Mouse (Mus musculus): ENCODE results near the gene Slc6a4.

Gene Slc6a4

DNA sequence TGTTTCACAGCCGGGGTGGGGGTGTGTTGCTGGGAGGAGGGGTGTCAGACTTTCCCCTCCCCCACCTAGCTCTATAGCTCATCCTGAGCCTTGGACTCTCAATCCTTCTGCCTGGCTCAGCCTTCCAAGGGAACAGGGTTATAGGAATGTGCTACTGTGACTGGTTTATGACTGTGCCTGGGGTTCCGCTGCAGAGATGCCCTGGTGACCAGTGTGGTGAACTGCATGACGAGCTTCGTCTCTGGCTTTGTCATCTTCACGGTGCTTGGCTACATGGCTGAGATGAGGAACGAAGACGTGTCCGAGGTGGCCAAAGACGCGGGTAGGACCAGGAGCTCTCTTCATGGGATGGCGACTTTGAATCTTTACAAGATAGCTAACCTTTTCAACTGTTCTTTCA is 19.6 kb downstream of the Slc6a4 start:
- CTCF ChIA-PET, result no interaction called here

DNA sequence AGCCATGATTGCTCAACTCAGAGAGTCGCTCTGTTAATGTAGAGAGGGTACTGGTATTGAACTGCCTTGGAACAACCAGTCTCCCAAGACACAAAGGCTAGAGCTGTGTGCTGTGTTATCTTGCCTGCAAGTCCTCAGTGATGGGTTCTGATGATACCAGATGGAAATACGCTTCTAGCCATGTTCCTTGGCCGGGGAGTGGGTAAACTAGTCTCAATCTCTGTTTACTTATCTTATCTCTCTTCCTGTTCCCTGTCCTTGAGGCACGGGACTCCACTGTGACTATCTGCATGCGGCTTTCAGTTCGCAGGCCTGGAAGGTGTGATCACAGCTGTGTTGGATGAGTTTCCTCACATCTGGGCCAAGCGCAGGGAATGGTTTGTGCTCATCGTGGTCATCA is 21.1 kb downstream of the Slc6a4 start:
- CTCF ChIA-PET, result no interaction called here

DNA sequence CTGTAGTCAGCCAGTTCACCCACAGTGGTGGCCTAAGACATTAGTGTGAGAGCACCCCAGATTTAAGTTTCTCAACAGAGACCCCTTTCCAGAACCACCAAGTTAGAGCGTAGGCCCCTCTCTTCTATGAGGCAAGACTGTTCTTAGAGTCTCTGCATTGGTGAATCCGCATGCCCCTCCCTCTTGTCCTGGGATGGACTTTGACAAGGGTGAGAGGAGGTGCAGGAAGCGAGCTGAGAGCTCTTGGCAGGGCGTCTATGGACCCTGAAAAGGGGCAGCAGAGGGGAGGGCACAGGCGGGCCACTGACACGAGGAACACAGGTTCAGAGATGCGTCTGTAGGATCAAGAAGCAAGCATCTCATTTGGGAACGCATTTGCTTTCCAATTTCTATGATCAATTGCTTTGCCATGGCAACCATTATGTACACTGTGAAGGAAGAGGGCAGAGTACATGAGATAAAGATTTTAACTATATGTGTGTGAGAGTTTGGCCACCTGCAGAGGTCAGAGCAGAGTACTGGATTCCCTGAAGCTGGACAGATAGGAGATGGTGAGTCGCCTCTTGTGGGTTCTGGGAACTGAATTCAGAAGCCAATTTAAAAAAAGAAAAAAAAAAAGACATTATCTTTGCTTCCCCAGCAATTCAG is 23.5 kb downstream of the Slc6a4 start:
- CTCF ChIA-PET, result no interaction called here

DNA sequence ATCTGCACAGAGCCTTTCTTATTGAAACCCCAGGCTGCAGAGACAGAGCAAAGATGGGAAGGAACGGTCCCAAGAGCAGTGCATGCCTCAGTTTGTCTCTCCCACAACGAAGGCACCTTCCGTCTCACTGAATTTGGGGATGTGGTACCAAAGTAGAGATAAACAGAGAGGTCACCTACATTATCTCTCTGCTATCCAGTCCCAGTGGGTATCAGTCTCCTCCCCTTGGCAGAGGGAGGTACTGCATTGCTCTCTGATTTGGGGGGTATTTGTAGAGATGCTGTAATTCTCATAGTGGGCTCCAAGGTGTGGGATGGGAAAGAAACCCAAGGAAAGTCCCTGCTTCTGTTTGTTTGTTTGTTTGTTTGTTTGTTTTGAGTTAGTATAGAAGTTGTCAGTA is 28.2 kb downstream of the Slc6a4 start:
- CTCF ChIA-PET, result no interaction called here

DNA sequence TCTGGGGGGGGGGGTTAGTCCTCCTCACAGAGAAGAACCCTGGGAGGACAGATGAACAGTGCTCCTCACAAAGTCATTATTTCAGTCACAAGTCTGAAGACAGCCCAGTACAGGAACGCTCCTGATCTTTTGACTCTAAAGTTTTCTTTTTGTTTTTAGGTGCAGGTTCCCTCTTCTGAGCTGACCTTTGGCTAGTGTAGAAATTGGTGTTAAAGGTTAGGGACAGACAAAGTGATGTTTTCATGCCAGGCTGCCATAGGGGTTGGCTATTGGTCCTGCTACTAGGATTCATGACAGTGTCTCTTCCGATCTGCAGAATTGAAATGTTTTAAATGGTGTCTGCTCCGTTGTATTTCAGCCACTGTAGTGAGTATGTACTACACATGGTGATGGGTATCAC is 29.8 kb downstream of the Slc6a4 start:
- CTCF ChIA-PET, result no interaction called here

DNA sequence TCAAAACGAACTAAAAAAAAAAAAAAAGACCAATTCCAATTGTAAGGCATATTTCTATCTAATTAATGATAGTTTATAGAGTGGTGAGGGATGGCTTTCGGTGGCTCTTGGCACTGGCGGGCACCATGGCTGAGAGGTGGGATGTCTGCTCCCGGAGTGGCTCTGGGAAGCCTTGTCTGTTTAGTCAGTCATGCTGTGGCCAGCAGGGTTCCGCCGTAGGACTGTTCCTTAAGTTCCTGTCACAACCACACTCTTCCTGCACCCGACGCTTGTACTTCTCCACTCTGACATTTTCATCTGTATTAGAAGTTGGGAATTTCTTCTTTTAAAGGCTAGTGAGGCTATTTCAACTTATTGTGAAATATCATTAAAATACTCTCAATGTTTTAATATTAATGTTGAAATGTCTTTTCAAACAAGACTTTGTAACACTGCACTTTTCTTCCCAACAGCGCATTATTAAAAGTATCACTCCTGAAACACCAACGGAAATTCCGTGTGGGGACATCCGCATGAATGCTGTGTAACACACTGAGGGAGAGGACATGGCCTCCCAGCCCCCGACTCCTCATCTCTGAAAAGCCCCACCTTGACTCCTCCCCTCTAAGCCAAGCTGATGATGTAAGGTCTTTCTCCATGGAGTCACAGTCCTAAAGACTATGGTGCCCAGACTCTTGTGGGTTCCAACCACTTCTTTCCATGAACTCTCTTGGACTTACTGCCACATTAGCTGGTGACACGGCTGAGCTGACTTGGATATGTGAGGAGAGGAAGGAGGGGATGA is 32.9 kb downstream of the Slc6a4 start:
- CTCF ChIA-PET, result no interaction called here

DNA sequence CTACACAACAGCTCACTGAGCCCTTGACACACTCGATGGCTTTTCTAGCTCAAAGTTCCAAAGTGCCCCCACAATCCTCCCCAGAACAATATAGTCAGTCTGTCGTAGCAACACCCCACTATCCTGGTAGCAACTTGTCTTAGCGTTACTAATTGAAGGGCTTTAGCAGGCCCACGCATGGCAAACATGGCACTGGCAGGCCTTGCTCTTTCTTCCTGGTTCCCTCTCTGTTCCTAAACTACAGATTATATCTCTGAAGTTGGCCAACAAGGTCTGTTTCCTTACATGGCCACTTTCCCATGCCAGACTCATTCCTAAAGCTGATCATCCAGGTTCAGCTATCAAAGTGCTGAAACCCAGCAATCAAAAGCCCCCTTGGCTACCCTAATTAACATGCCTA is 43.5 kb downstream of the Slc6a4 start:
- CTCF ChIA-PET, result no interaction called here

DNA sequence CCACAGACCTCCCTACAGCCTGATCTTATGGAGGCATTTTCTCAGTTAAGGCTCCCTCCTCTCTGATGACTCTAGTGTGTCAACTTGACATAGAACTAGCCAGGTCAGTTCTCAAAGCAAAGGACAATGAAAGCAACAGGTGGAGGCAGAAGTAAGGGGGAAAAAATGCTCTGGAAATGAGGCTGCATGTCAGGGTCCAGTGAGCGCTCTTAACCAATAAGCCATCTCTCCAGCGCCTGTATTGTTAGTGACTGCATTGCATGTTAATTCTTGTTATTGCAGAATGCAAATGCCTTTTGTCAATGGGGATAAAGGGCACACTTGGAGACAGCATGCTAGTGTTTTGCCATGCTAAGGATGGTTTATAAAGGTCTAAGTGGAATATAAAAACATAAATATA is 44.4 kb downstream of the Slc6a4 start:
- CTCF ChIA-PET, result no interaction called here

DNA sequence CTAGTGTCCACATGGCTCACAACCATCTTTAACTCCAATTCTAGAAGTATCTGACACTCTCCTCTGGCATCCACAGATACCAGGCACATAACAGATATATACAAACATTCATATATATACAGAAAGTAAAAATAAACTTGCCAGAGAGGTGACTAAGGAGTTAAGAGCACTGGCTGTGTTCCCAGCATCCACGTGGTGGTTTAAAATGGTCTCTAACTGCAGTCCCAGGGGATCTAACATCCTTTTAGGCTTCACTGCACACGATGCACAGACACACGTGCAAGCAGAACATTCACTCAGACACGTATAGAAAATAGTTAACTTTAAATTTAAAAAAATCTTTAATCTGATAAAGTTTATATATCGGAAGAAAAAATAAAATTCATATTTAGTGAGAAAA is 63.5 kb downstream of the Slc6a4 start:
- CTCF ChIA-PET, result no interaction called here

DNA sequence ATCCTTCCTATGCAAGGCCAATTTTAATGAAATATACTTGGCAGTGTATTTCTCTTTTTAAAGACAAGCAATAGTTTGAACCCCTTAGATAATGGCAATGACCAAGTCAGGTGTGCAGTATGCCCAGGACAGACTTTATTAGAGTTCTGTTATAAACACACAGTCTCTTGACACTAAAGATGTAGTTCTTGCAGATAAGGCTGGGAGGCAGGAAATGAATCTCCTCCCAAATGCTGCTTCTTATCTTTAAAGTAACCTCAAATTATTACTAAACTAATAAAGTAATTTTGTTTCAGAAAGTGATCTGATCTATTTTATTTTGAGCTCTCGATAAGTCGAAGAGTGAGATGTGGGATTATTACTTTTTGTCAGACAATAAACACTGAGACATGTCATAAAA is 65.0 kb downstream of the Slc6a4 start:
- CTCF ChIA-PET, result interaction anchor here (0.6 kb wide), 1 partner anchor 64 kb away, joined by 3 read pairs; no protein-coding TSS in a partner anchor

DNA sequence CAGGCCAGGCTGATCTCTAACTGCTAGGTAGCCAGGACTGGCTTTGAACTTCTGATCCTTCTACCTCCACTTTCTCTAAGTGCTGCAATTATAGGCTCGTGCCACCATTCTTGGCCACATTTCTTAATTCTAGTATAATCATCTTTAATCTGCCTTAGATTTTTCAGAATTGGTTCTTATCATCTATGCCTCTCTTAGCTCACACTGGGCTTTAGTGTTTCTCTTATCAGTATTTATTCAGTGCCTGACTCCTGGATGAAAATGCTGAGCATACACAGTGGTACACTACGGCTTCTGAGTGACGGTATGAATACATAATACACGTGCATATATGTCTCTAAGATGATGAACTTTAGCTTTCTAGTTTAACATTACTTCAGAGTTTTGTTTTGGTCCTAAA is 70.4 kb downstream of the Slc6a4 start:
- CTCF ChIA-PET, result no interaction called here

DNA sequence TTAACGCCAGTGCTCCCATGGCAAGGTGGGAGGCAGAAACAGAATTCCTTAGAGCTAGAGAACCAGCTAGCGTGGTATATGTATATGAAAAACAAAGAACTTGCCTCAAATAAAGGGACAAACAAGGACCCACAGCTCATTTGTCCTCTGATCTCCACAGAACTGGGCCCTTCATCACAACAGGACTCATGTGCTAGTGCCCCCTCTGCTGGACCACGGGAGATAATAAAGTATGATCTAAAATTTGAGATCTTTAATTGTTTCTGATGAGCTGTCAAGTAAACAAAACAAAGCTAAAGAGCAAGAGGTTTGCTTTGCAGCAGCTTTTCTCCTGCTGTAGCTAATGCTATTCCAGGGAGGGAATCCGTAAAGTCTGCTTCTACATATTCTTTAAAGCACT is 72.3 kb downstream of the Slc6a4 start:
- CTCF ChIA-PET, result interaction anchor here (0.6 kb wide), 2 partner anchors 16 to 1542 kb away, joined by 3 to 7 read pairs; no protein-coding TSS in a partner anchor

DNA sequence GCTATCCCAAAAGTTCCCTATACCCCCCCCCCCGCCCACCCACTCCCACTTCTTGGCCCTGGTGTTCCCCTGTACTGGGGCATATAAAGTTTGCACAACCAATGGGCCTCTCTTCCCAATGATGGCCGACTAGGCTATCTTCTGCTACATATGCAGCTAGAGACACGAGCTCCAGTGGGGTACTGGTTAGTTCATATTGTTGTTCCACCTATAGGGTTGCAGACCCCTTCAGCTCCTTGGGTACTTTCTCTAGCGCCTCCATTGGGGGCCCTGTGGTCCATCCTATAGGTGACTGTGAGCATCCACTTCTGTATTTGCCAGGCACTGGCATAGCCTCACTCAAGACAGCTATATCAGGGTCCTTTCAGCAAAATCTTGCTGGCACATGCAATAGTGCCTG is 78.9 kb downstream of the Slc6a4 start:
- CTCF ChIA-PET, result interaction anchor here (0.7 kb wide), 2 partner anchors 79 to 1181 kb away, joined by 3 to 5 read pairs; no protein-coding TSS in a partner anchor

DNA sequence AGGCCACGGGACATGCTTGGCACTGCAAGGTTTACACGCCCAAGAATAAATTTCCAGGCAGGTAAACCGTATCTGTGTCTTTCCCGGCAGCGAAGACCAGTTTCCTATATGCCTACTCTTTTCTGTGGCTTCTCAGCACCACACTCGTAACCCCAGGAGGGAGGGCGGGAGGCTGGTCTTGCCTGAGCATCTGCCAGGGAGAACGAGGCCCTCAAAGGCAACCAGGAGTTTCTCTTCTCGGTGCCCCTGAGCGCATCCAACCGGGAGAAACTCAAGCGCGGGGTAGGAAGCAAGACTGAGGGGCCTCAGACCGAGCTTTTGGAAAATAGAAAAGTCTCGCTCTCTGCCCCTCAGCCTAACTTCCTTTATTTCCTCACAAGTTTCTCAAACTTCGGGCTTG is 79.4 kb downstream of the Slc6a4 start:
- CTCF ChIA-PET, result interaction anchor here (0.7 kb wide), 1 partner anchor 1180 kb away, joined by 5 read pairs; no protein-coding TSS in a partner anchor

DNA sequence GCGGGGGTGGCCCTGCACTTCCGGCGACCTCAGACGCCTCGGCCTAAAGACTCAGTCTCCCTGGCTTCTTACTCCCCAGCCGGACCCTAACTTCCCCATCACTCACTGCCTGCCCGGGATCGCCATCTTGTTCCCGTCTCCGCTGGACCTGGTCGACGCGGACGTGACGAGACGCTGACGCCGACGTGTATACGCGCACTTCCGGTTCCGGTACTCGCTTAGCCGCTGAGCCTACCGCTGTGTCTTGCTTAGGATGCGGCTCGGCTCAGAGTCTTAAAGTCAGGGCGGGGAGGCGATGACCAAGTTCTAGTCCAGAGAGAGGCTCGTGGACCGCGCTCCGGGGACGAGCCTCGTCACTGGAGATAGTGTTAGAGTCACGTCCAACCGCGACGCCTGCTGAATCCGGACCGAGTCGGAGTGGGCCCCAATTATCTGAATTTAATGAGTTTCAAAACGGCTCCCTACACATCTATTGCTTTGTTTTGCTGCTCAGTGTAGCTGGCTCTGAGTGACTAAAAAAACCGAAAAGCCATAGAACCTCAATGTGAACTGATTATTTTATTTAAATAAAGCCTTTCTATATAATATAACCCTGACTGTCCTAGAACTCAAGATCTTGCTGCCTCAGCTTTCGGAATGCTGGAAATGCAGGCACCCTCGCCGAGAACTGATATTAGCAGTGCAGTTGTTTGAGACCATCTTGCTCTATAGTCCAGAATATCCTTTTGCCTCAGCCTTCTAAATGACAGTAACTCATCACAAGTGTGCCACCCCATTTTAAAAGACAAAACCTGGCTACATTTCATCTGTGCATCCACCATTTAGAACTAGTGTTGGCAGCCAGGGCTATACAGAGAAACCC is 80.1 kb downstream of the Slc6a4 start, which contains the start of gene Nsrp1:
Nsrp1 (minus strand) TSS at position 163 of the 862 bp plus-strand sequence.
- CTCF ChIA-PET, result interaction anchor here (0.7 kb wide), 1 partner anchor 1180 kb away, joined by 5 read pairs; no protein-coding TSS in a partner anchor

DNA sequence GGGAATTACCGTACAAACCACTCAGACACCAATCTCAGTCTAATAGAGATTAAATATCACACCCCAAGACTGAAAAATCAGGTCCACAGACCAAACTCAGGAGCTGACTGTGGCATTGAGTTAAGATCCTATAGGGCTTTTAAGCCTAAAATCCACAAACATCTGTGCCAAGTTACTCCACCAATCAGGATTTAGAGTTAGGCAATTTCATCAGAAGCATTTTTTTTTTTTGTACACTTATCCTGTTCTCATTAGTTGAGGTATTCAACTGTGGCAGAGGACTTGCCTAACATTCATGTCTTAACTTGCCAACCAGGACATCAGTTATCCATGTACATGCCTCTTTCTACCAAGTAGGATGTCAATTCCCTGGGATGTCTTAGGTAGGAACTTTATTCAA is 81.0 kb downstream of the Slc6a4 start:
- CTCF ChIA-PET, result no interaction called here

All from spleen, embryonic (tissue).